Mouse (Mus musculus): Measurements from ENCODE around the gene Dpp3. TPM values are rescaled to one million over a fixed set of nuclear protein-coding genes. Genes with fewer than 3 reads are reported as not detected.
A peak's percentile ranks its signal among the peaks of the same experiment; 100 is the strongest.
"Not testable (repeated sequence)": the region's sequence is repeated elsewhere in the genome, so short reads cannot be mapped to it uniquely, and the experiment has no call there.

Gene Dpp3
- 10 to 100 TPM; 17.0 to 20.0 (median 18.3) TPM for total RNA-seq (2022)

DNA sequence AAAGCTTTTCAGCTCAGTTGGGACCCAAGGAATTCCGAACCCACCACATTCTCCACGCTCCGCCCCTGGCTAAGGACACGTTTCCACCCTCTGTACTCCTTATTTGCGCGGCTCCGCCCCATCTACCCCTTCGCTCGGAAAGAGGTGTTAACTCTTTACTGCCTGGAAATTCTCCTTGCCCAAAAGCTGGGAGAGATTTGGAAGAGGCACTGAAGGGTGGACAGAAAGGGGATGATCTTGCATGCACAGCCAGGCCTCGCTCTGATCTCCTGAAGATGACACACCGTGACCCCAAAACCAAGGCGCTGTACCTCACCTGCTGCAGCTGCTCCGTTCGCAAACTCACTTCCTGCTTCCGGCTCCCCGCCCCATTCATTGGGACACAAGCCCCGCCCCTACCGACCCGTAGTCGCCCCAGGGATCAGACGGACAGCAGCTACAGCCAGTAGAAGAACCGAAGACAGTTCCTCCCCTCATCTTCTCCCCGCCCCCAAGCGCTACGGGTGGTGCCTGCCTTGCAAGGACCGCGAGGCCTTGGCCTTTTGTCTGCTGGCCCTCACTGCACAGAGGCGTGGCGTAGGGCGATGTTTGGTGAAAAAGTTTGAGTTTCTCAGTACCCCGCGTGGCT, at the start of gene Dpp3:
TSS of gene Dpp3 (minus strand) at position 384 of the 628 bp plus-strand sequence.
- DNase-seq (ENCODE audit: low spot score), result peak; percentile 99

DNA sequence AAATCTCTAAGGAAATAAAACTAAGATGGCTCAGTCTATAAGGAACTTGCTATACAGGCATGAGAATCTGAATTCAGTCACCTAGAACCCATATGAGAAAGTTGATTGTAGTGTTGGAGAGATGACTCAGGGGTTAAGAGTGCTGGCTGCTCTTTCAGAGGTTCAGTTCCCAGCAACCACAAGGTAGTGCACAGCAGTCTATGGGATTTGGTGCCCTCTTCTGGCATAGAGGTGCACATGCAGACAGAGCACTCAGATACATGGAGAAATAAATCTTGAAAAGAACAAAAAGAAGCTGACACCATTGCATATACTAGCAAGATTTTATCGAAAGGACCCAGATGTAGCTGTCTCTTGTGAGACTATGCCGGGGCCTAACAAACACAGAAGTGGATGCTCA, 40.1 kb upstream of the Dpp3 start:
- no peak for DNase-seq (ENCODE audit: low spot score)

DNA sequence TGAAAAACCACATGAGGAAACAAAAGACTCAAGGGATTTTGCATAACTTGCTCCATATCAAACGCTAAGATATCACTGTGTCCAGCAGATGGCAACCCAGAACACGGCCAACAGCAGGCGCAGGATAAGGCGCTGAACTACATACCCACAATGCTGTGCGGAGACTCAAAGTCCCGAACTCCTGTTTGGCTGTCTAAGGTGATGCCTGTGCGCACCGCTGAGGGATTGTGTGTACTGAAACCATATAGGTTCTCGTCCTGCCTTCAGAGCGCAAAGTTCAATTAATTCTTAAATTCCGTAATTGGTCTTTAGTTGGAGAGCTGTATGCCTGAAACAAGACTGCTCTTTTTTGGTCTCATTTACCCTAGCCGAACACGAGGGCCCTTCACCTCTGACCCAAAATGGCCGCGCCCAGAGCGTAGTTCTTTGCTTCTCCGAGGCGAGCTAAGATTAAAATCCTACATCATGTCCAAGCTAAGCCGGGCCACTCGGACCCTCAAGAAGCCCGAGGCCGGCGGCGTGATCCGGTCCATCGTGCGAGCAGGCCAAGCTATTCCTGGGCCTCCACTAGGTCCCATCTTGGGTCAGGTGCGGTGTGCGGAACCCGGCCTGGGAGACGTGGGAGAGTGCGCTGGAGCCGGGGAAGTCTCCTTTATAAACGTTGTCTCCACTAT, 34.0 kb upstream of the Dpp3 start, which contains the start of gene Mrpl11:
TSS of gene Mrpl11 (plus strand) at position 220 of the 674 bp plus-strand sequence.
- DNase-seq (ENCODE audit: low spot score), result peak; percentile 92

DNA sequence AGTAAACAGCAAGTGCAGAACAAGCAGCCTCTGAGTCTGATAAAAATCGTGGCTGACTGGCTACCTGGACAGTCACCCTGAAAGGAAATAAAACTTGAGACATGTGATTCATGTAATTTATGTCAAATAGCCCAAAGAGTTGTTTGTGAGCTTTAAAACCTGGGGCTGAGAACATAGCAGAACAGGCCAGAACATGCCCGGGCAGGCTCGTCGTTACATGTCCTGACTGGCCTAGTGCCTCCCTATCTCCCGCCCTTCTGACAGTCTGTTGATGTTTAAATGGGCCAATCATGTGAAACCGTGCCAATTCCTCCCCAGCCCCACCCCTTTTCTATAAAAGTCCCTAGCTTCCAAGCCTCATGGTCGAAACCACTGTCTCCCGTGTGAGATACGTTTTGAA, 20.6 kb upstream of the Dpp3 start:
- DNase-seq (ENCODE audit: low spot score), result not testable (repeated sequence)

DNA sequence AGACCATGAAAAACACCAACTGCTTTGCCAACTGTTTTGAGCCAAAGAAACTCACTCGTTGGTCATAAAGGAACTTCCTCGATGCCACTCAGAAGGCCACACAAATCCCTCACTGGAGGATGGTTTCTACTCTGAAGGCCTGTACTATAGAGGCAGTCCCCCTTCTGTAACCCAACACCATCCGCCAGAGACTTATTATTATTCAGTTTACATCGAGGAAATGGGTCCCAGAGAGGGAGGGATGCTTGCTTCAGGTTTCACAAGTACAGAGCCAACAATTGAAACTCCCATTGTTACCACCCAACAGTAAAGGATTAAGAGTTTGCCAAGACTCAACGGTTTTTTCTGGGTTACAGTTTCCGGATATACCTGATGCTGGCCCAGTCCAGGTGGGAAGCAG, 17.5 kb upstream of the Dpp3 start:
- DNase-seq (ENCODE audit: low spot score), result no peak

DNA sequence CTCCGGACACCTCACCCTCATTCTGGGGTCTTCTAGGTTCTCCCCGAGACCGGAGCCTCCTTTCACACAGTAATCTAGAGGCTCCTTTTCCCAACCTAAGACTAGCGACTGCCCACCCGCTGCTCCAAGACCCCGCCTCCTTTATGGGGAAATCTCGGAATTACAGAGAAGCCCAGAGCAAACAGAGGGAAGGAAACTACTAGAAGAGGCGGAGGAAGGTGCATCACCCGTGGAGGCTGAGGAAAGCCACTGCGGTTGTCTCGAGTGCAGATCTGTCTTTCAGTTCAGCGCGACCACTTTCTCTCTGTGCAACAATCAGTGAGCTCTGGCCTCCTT, 15.1 kb upstream of the Dpp3 start:
- no peak for DNase-seq (ENCODE audit: low spot score)

DNA sequence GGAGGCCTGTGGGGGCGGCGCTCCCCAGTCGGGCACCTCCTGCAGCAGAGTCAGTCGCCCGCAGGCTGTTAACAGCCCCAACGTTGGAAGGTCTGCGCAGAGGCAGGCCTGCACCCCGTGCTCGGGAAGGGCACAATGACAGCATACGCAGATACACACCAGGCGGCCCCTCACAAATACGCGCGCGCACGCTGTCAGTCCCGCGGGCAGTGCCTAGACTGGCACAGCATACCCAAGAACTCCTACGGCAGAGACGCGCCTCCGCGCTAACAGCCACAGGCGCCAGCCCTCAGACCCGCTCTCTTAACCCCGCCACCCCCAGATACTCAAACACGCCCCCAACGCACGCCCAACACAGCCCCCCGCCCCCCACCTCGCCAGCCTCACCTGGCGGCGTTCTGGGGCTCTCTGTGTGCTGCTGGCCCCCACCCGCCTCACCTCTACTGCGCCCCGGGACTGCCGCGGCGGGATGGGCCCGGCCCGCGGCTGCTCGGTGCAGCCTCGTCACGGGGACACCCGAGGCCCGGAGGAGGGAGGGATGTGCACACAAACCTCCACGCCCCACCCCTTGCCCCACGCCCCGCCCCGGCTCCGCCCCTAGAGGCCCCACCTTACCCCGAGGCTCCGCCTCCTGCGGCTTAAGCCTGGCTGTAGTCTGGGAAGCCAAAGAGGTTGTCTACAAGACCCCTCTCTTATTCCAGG, 14.6 kb upstream of the Dpp3 start, which contains the start of gene Peli3:
TSS of gene Peli3 (minus strand) at position 577 of the 702 bp plus-strand sequence.
- DNase-seq (ENCODE audit: low spot score), result peak; percentile 48

DNA sequence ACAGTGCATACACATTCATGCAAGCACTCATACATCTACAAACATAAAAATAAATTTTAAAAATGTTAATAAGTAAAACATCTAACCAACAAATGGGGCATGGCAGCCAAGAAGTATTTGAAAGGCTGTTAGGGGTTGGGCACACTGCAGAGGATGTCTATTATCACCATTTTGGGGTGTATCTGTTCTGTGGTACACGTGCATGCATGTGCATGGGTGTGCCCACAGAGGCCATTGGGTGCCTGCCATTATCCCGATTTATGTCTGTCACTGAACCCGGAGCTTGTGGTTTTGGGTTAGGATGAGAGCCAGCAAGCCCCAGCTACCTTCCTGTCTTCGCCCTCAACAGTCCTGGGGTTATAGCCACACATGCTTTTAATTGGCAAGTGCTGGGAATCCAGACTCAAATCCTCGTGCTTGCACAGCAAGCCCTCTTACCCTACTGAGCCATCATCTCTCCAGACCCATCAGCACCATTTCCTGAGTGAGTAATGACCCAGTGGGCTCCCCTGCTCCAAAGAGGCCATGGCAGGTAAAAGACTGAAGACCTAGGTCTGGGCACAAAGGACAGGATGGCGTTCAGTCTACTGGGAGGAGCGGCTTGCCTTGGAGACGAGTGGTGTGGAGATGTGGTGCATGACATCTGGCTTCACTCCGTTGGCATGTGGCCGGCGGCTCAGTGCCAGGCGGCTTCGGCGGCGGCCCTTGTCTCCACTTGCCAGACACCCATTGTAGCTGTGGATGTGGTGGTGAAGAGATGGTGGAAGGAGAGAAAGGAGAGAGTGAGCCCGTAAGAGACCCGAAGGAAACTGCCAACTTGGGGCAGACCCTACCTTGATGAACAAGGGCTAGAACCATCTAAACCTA, 9.6 kb upstream of the Dpp3 start:
- DNase-seq (ENCODE audit: low spot score), result no peak

DNA sequence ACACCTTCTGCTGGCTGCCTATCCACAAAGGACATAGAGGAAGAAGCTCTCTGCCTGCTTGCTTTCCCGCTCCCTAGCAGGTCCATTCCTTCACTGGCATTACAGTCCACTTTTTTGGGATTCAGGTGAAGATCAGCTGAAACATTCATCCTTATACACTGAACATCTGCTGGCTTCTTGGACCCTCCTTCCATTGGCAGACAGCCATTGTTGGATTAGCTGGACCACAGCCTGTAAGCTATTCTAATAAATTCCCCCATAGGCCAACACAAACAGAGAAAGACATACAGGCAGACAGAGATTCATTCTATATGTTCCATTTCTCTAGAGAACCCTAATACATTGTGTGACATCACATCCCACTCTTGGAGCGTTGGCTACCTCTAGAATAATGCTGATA, 8.8 kb upstream of the Dpp3 start:
- DNase-seq (ENCODE audit: low spot score), result no peak

DNA sequence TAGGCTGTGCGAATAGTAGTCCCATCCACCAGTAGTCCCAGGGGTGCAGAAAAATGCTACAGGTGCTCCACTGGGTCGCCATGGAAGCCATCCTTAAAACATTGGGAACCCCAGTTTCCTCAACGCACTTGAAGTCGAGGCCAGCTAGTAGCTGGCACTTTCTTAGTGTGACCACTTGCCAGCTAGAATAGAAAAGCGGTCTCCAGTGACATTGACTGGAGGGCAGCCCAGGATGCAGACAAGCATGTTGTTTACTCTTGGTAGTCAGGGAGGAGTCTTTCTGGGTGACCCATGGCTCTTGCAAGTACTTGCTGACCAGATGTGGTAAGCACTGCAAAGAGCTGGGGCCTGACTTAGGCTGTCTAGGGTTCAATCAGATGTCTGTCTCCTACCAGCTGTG, 694 bp upstream of the Dpp3 start:
- DNase-seq (ENCODE audit: low spot score), result no peak

DNA sequence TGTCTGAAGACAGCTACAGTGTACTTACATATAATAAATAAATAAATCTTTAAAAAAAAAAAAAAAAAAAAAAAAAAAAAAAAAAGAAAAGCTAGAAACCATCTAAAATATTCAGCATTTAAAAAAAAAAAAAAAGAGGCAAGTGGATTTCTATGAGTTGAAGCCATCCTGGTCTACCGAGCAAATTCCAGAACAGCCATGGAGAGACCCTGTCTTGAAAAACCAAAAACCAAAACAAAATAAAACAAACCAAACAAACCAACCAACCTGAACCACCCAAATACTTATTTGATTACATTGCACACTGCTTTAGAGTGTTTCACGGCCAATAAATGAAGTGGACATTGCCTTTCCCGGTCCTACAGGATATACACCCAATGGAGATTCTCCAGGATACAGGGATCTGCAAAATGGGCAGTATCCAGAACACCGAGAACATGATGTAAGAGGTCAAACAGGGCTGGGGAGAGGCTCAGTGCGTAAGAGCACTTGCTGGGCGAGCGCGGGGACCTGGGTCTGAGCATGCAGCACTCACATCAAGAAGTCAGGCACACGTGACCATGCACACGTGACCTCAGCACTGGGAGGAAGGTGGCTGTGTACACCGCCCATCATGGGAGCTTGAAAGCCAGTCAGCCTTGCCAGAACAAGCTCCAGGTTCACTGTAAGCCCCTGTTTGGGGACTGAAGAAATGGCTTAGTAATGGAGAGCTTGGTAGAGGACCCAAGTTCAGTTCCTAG, 2.8 kb downstream of the Dpp3 start:
- DNase-seq (ENCODE audit: low spot score), result no peak

DNA sequence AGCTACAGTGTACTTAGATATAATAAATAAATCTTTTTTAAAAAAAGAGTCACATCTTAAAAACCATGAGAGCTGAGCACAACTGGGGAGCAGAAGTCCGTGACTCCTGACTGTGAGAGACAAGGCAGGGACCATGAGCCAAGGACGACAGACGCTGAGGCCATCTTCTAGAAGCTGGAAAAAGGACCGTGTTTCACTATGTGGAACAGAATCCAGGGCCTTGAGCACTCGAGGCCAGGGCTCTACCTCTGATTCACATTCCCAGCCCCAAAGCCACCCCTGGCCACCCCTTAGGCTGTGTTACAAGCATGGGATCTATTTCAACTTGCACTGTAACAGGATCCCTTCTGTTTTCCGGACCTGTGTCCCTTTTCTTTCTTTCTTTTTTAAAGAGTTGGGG, 8.4 kb downstream of the Dpp3 start:
- no peak for DNase-seq (ENCODE audit: low spot score)

DNA sequence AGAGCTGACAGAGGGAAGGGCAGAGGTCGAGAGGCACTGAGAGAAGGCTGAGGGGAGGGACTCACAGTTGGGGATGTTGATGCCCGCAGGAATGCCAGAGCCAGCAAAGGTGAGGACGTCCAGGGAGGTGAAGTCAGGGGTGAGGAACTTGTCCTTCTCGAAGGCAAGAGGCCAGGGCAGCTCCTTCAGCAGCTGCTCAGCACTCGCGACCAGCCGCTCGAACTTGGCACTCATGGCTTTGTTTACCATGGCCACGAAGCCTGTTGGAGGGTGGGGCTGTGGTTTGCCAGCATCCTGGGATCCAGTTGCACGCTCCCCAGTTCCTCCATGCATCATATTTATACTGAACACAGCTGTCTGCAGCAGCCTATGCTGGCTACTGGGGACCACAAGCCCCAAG, 11.3 kb downstream of the Dpp3 start:
- DNase-seq (ENCODE audit: low spot score), result no peak

DNA sequence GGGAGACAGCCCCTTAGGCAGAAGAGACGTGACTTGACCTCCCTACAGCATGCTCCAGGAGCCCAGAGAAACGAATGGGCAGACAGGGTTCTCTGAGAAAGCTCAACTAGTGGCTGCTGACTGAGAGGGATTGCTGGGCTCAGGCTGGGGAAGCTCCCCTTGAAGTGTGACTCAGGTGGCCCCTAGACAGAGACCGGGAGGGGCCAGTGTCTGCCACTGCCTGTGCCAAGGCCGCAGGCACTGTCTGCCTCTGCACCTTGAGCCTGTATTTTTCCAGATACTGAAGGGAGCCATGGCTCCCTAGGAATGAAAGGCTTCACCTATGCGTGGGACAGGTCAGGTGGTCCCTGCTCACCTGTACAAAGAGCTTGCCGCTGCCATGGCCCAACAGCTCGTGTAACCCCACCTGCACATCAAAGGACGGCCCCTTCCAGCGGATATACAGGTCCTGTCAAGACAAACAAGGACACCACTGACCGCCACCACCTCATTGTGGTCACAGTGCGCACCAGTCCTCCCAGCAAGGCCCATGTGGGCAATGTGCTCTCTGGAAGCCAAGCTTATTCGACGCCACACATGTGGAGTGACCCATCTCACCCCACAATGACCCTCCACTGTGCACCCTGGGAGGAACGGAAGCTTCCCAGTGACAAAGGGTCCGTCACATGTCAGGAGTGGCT, 12.0 kb downstream of the Dpp3 start:
- no peak for DNase-seq (ENCODE audit: low spot score)

DNA sequence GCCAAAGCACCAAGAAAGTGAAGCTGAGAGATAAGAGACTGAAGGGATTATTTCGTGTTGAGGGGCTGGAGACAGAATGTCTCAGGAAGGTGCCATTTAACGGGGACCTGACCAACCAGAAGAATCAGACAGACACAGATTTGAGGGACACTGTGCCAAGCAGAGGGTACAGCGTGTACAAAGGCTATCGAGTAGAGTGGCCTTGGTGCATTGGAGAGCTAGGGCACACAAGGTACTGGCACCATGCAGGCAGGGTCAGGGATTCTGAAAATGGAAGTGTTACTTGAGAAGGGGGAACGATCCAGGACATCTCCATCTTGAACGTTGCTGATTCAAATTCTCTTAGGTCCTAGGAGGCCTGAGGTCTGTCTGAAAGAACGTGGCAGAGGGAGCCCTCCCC, 18.7 kb downstream of the Dpp3 start:
- DNase-seq (ENCODE audit: low spot score), result no peak

DNA sequence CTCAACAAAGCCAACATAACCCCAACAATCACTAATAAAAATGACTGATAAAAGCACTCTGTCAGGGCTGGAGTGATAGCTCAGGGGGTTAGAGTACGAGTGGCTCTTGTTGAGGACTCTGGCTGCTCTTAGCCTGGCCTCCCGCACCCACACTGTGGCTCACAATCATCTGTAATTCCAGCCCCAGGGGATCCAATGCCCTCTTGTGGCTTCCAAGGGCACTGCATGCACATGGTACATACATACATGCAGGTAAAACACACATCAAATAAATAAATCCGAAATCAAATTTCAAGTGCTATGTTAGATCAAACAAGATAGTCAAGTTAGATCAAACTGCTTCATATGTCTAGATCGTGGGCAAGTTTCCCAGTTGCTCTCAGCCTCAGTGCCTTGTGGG, 20.0 kb downstream of the Dpp3 start:
- peak; percentile 9 for DNase-seq (ENCODE audit: low spot score)

DNA sequence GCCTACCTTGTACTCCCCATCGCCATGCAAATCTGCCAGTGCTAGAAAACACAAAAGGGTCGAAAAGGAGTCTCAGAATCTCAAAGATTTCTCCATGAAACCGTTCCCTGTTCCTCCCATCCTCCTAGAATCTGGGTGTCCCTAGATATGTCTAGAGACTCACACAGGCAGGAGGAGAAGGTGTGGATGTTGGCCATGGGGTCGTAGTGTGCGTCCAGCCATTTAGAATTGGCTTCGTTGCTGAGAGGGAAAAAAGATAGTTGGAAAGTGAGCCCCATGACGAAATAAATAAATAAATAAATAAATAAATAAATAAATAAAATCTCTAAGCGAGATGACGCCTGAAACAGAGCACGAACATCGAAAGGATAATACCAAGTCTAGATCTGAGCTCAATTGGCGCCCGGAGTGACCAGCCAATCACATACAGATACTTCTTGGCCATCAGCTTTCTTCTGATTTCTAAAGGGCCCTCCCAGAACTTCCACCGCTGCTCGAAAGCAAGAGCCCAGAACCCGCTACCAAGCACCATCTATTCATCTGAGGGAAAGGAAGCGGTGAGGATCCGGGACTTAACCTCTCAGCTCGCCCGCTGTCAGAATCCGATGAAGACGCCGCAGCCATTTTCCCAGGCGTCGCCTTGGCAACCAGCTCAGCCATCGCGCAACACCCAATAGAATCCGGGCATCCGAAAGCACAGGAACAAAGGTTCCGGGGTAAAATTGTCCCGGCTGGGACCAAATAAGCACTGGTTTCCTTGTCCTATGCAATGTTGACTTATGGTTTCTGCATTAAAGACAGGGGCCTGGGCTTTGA, 21.9 kb downstream of the Dpp3 start, which contains the start of gene Bbs1:
TSS of gene Bbs1 (minus strand) at position 650 of the 816 bp plus-strand sequence.
- DNase-seq (ENCODE audit: low spot score), result peak; percentile 73

DNA sequence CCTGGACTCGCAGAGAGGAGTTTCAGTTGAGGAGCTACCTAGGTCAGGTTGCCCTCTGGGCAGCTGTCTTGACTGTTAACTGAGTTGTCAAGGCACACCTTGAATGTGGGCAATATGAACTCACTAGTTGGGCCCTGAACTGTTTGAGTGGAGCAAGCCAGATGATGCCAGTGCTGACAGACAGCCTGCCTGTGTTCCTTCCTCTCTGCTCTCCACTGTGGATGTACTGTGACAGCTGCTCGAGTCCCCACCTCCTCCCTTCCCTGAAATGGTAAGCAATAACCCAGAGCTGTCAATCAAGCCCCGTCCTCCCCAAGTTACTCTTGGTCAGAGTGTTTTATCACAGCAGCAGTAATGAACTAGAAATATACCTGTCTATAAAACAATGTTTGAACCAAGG, 28.2 kb downstream of the Dpp3 start:
- no peak for DNase-seq (ENCODE audit: low spot score)

DNA sequence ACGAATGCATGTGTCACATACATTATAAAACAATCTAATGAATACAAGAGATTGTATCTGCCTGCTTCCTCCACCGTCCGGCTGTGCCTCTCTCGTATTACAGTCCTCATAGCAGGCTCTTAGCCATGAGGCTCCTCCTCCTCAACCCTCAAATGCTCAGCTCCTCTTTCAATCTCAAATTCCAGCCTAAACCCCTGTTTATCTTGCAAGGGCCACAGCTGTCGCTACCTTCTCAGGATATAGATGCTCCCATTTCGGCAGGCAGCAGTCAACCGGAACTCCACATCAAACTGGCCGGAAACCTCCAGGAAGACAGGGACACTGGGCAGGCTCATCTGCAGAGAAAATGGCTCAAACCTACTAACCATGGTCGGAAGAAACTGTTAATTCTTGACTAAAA, 29.1 kb downstream of the Dpp3 start:
- DNase-seq (ENCODE audit: low spot score), result no peak

All from heart, adult 8-10 months (tissue).